Mouse (Mus musculus) megakaryocyte-erythroid progenitor cell, adult 5-6 weeks (primary cell): Measurements from ENCODE around the gene Ap1ar. TPM values are rescaled to one million over a fixed set of nuclear protein-coding genes. Genes with fewer than 3 reads are reported as not detected.

ENCODE experiments used
- ATAC-seq: replicated peaks from 2 replicates; pipeline ENCODE4 v1.8.0; 2016; ENCODE audit warnings: mild to moderate bottlenecking, inconsistent platforms; ENCODE audit not compliant: severe bottlenecking, poor library complexity, low FRiP score, low TSS enrichment
- total RNA-seq, 2 experiments: library from RNA; stranded (forward) in 1 of 2; stranded (reverse) in 1 of 2; fragments of 200-1000, 215-1000 nt in 1 of 2; fragments of >200 nt in 1 of 2; fragmentation: Nextera tagmentation in 1 of 2; gene quantifications; 2 replicates each; pipeline ENCODE4 v1.2.3; 2014 to 2017

Gene Ap1ar
- total RNA-seq, 2 experiments from 2014 or later, result 102 to 114 TPM

GRCm38 (mm10) chr3:127843941-127844327 is 6.6 kb upstream of the Ap1ar start:
- ATAC-seq, result no peak

- peak; percentile 31 for ATAC-seq
Observed at GRCm38 (mm10) chr3:127843324-127843940, 6.1 kb upstream of the Ap1ar start.

- no peak for ATAC-seq
Observed at GRCm38 (mm10) chr3:127841926-127842325, 4.6 kb upstream of the Ap1ar start.

GRCm38 (mm10) chr3:127837972-127838644 is 785 bp upstream of the Ap1ar start:
- peak; percentile 3; the same call in 1 of the 2 replicates for ATAC-seq

GRCm38 (mm10) chr3:127836798-127837153 is 547 bp downstream of the Ap1ar start:
- 0 out of 2 replicates have a peak, but pooled peaks have one; percentile 2 for ATAC-seq

GRCm38 (mm10) chr3:127835594-127835993 is 1.7 kb downstream of the Ap1ar start:
- ATAC-seq, result peak; percentile 54

GRCm38 (mm10) chr3:127834040-127834439 is 3.3 kb downstream of the Ap1ar start:
- ATAC-seq, result no peak

- ATAC-seq, result no peak; the same call in 1 of the 2 replicates
Observed at GRCm38 (mm10) chr3:127831079-127831478, 6.2 kb downstream of the Ap1ar start.

GRCm38 (mm10) chr3:127830183-127830582 is 7.1 kb downstream of the Ap1ar start:
- no peak for ATAC-seq

- ATAC-seq, result no peak
Observed at GRCm38 (mm10) chr3:127827123-127827522, 10.2 kb downstream of the Ap1ar start.

- ATAC-seq, result no peak
Observed at GRCm38 (mm10) chr3:127826503-127826902, 10.8 kb downstream of the Ap1ar start.

- ATAC-seq, result peak; percentile 50
Observed at GRCm38 (mm10) chr3:127823886-127824863, 13.1 kb downstream of the Ap1ar start.

- peak; percentile 68 for ATAC-seq
Observed at GRCm38 (mm10) chr3:127821209-127821608, 16.1 kb downstream of the Ap1ar start.

GRCm38 (mm10) chr3:127820400-127820799 is 16.9 kb downstream of the Ap1ar start:
- ATAC-seq, result no peak

- ATAC-seq, result 0 out of 2 replicates have a peak, but pooled peaks have one; percentile 22
Observed at GRCm38 (mm10) chr3:127818694-127819663, 18.3 kb downstream of the Ap1ar start.

- ATAC-seq, result no peak
Observed at GRCm38 (mm10) chr3:127817120-127817683, 20.1 kb downstream of the Ap1ar start.

- no peak for ATAC-seq
Observed at GRCm38 (mm10) chr3:127809103-127809502, 28.2 kb downstream of the Ap1ar start.

GRCm38 (mm10) chr3:127807846-127808245 is 29.5 kb downstream of the Ap1ar start:
- ATAC-seq, result no peak

- ATAC-seq, result no peak
Observed at GRCm38 (mm10) chr3:127805991-127806390, 31.3 kb downstream of the Ap1ar start.
